Mouse (Mus musculus) neural tube, embryonic 13.5 days (tissue): ENCODE data around the gene Mcm2. TPM values are rescaled to one million over a fixed set of nuclear protein-coding genes. Genes with fewer than 3 reads are reported as not detected.

Source experiments
- ATAC-seq: fragments of 200-750 bp; cut with Nextera tagmentation; 2 replicates; pipeline ENCODE4 v1.8.0; 2017; ENCODE audit warnings: low read depth, mild to moderate bottlenecking, moderate TSS enrichment, moderate library complexity
- H3K27ac ChIP-seq: fragments of 300-500 bp; sonication (generic); replicated peaks from 2 replicates; pipeline ENCODE4 v1.5.1; 2015; ENCODE audit warnings: moderate library complexity, mild to moderate bottlenecking, inconsistent platforms
- H3K27me3 ChIP-seq: fragments of 300-500 bp; sonication (generic); 2 replicates; pipeline ENCODE4 v1.6.1; 2015; ENCODE audit warnings: mild to moderate bottlenecking, inconsistent platforms
- H3K36me3 ChIP-seq: fragments of 300-500 bp; sonication (generic); 2 replicates; pipeline ENCODE4 v1.6.1; 2015; ENCODE audit warnings: mild to moderate bottlenecking, inconsistent platforms
- H3K4me1 ChIP-seq: fragments of 300-500 bp; sonication (generic); replicated peaks from 2 replicates; pipeline ENCODE4 v1.6.1; 2015; ENCODE audit warnings: inconsistent platforms
- H3K4me2 ChIP-seq: fragments of 300-500 bp; sonication (generic); 2 replicates; pipeline ENCODE4 v1.6.1; 2015; ENCODE audit warnings: inconsistent platforms, mild to moderate bottlenecking, moderate library complexity
- H3K4me3 ChIP-seq: fragments of 300-500 bp; sonication (generic); 2 replicates; pipeline ENCODE4 v1.5.1; 2015; ENCODE audit warnings: mild to moderate bottlenecking, inconsistent platforms
- H3K9ac ChIP-seq: fragments of 300-500 bp; sonication (generic); 2 replicates; pipeline ENCODE4 v1.6.1; 2015; ENCODE audit warnings: moderate library complexity, mild to moderate bottlenecking, inconsistent platforms
- H3K9me3 ChIP-seq: fragments of 300-500 bp; sonication (generic); 2 replicates; pipeline ENCODE4 v1.6.1; 2016; ENCODE audit warnings: inconsistent platforms
- WGBS: fragments of 180-500 bp; shearing (Covaris S2); methylation state at CpG from one replicate; pipeline ENCODE4 v1.1.7; 2015; 5-methylcytosine and 5-hydroxymethylcytosine counted together
- polyA plus RNA-seq: library from polyadenylated mRNA; unstranded; fragments of >200 nt; fragmentation: Nextera tagmentation; extraction: Ambion mirVana; gene quantifications from 2 replicates; pipeline ENCODE4 v1.2.1, GENCODE M21; 2015

Gene Mcm2
- polyA plus RNA-seq, 1 experiment from 2014 or later = 33.5 TPM

- Histone ChIP-seq H3K9me3 (no peaks in the 10 kb centered on the region), H3K4me3 (peak within 1 kb of the TSS; percentile 68), H3K27me3 (no peaks in the 10 kb centered on the region), H3K27ac (peak within 1 kb of the TSS; percentile 91), H3K9ac (peak within 1 kb of the TSS; percentile 75), H3K4me1 (peaks cover 36% of the 10 kb centered on the region), H3K4me2 (peak within 1 kb of the TSS; percentile 79), H3K36me3 (peaks cover 63% of the 10 kb centered on the region)
- peak; percentile 96 for ATAC-seq
- under 1% methylated on average over 71 of the region's 72 CpGs for WGBS
Measured at GRCm38 (mm10) chr6:88841781-88842689, 56.5 kb downstream of the Mcm2 start, which contains the start of gene Abtb1. Gene Abtb1, minus strand, starts transcription at chr6:88841984.

DNA sequence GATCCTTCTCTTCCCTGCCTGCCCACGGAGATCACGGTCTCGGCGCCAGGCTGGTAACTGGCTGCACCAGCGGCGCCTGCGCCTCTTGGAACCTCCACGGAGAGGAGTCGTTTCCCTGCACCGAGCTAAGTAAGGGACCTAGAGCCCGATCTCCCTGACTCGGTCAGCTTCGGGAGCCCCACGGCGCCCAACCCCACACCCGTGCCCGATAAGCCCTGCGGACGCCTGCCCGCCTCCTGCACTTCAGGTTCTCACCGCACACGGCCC, 57.1 kb downstream of the Mcm2 start:
- peak overlapping the region; percentile 75 for H3K9ac ChIP-seq
- H3K4me2 ChIP-seq = peak overlapping the region; percentile 79
- peaks cover 65% of the 10 kb centered on the region for H3K36me3 ChIP-seq
- H3K4me3 ChIP-seq = peak overlapping the region; percentile 68
- peaks cover 36% of the 10 kb centered on the region for H3K4me1 ChIP-seq
- under 1% methylated on average over 22 of the region's 22 CpGs for WGBS
- peak; percentile 44 for ATAC-seq
- no peaks in the 10 kb centered on the region for H3K27me3 ChIP-seq
- no peaks in the 10 kb centered on the region for H3K9me3 ChIP-seq
- H3K27ac ChIP-seq = peak overlapping the region; percentile 91

DNA sequence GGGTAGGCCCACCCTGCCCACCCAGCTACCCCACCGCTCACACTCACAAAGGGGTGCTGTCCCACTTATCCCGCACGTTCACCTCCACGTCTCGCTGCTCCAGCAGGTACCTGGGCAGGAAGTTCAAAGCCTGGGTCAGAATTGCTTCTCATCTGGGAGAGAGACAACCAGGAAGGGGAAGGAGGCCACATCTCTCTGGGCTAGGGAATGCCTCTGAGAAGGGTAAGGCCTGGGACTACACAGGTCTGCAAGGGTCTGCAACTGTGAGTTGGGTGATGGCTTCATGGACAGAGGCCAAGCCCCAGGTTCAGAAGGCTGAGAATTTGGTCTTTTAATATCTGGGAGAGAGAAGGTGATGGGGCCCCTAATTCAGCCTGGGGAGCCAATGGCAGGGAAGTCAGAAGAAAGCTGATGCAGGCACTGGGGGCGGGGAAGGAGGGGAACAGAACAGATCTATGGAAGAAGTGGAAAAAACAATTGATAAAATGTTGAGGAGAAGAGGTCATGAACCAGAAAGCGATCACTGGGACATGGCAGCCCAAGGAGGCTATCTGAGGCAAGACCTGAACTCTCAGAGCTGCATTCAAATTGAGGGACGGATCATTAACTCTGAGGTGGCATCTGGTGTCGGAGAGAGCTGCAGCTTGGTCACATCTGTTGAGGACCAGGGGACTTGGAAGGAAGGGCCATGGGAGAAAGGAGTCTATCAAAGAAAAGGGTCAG, 57.6 kb downstream of the Mcm2 start:
- Histone ChIP-seq H3K27ac (peak overlapping the region; percentile 91), H3K4me3 (peak overlapping the region; percentile 68), H3K27me3 (no peaks in the 10 kb centered on the region), H3K36me3 (peaks cover 65% of the 10 kb centered on the region), H3K4me2 (peak overlapping the region; percentile 79), H3K9me3 (no peaks in the 10 kb centered on the region), H3K4me1 (peaks cover 36% of the 10 kb centered on the region), H3K9ac (peak overlapping the region; percentile 75)
- 55% methylated on average over 9 of the region's 9 CpGs for WGBS
- no peak for ATAC-seq

GRCm38 (mm10) chr6:88840211-88840610, 58.4 kb downstream of the Mcm2 start:
- H3K27ac ChIP-seq = no peak overlapping the region
- peak overlapping the region; percentile 68 for H3K4me3 ChIP-seq
- H3K9me3 ChIP-seq = no peaks in the 10 kb centered on the region
- 0 out of 2 replicates have a peak overlapping the region, but pooled peaks have one; percentile 75 for H3K9ac ChIP-seq
- 70% methylated on average over 3 of the region's 3 CpGs for WGBS
- no peaks in the 10 kb centered on the region for H3K27me3 ChIP-seq
- no peak for ATAC-seq
- peaks cover 36% of the 10 kb centered on the region for H3K4me1 ChIP-seq
- peak overlapping the region; percentile 79 for H3K4me2 ChIP-seq
- peaks cover 64% of the 10 kb centered on the region for H3K36me3 ChIP-seq

DNA sequence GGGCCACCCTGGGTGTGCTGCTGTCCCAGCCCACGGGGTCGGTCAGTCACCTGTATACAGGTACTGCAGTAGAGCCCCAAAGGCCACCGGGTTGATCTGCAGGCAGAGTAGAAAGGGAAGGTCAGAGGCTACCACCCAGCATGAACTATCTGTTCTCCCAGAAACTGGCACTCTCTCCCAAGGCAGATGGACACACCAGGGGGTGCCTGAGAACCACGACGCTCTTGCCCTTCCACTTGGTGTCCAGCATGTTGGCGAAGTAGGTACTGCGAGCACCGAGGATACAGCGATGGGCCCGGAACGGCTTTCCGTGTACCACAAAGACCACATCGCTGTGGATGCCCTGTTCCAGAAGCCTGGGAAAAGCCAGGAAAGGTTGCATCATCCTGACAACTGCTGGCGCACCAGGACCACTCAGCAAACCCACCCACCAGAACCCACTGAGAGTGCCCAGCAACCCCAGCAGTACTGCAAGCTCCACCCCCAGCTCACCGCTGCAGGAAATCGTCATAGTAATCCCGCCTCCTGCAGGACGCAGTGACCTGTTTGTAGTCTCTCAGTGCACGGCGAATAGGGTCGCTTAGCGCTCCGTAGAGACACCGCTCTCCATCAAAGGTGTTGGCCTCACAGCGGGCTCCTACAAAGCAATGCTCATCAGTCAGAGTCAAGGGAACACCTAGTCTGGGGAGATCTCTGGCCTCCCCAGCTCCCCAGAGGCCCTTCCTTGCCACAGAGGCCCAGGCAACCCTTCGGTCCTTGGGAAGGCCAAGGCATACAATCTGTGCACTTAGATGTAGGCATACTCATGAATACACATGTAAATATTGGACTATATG, 59.2 kb downstream of the Mcm2 start:
- Histone ChIP-seq H3K36me3 (peaks cover 55% of the 10 kb centered on the region), H3K9me3 (no peaks in the 10 kb centered on the region), H3K4me2 (no peak overlapping the region), H3K4me1 (peaks cover 36% of the 10 kb centered on the region), H3K9ac (no peak overlapping the region), H3K27me3 (no peaks in the 10 kb centered on the region), H3K27ac (no peak overlapping the region), H3K4me3 (no peak overlapping the region)
- WGBS = 85% methylated on average over 26 of the region's 26 CpGs
- no peak for ATAC-seq

GRCm38 (mm10) chr6:88838613-88839012, 60.0 kb downstream of the Mcm2 start:
- Histone ChIP-seq H3K9me3 (no peaks in the 10 kb centered on the region), H3K9ac (no peak overlapping the region), H3K4me3 (no peak overlapping the region), H3K27ac (no peak overlapping the region), H3K36me3 (peaks cover 48% of the 10 kb centered on the region), H3K4me1 (peaks cover 31% of the 10 kb centered on the region), H3K27me3 (no peaks in the 10 kb centered on the region), H3K4me2 (no peak overlapping the region)
- WGBS = 94% methylated on average over 10 of the region's 10 CpGs
- ATAC-seq = no peak

DNA sequence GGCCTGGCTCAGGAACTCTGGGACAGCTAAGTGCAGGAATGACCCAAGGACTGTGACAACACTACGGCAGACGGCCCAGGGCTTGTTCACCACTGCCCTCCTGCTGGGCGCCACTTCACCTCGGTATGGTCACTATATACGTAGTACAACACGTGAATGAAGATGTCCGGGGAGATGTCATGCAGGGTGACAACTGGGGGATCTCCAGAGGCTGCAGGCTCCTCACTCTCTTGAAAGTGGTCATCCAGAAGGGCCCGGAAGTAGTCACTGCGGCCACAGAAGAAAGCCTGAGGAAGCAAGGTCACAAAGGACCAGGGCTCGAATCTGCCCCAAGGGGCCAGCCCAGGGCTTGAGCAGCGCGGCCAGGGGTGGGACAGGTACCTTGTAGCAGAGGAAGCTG, 60.6 kb downstream of the Mcm2 start:
- Histone ChIP-seq H3K4me3 (no peak overlapping the region), H3K27ac (no peak overlapping the region), H3K4me1 (peaks cover 25% of the 10 kb centered on the region), H3K9ac (no peak overlapping the region), H3K4me2 (no peak overlapping the region), H3K27me3 (no peaks in the 10 kb centered on the region), H3K36me3 (peaks cover 45% of the 10 kb centered on the region), H3K9me3 (no peaks in the 10 kb centered on the region)
- 91% methylated on average over 12 of the region's 12 CpGs for WGBS
- ATAC-seq = no peak

DNA sequence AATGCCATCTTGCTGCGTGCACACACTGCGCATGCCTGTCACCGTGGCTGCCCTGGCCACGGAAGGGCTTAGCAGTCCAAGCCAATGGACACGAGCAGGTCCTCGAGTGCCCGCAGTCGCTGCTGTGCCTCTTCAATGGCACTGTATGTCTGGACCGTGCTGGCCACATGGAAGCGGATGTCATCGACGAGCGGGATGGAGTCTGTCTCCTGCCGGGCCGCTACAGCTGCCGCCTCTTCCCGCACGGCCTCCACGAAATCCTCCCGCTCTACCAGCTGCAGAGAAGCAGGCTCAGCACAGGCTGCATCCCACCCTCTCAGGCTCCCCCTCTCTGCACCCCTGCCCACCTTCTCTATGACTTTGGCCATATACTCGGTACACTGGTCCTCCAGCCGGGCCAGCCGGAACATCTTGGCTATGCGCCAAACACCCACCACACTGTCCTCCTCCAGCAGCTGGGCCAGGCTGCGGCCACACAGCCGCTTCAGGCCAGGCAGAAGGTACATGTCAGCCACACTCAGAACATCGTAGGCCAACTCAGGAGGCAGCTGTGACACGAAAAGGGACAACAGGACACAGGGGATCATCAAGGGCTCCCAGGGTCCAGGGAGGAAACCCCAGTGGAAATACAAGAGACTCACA, 62.3 kb downstream of the Mcm2 start:
- no peaks in the 10 kb centered on the region for H3K9me3 ChIP-seq
- no peaks in the 10 kb centered on the region for H3K27me3 ChIP-seq
- no peak overlapping the region for H3K4me2 ChIP-seq
- no peak overlapping the region for H3K27ac ChIP-seq
- 83% methylated on average over 28 of the region's 28 CpGs for WGBS
- peaks cover 28% of the 10 kb centered on the region for H3K4me1 ChIP-seq
- H3K9ac ChIP-seq = 0 out of 2 replicates have a peak overlapping the region, but pooled peaks have one; percentile 12
- no peak for ATAC-seq
- peaks cover 45% of the 10 kb centered on the region for H3K36me3 ChIP-seq
- H3K4me3 ChIP-seq = no peak overlapping the region

- no peaks in the 10 kb centered on the region for H3K9me3 ChIP-seq
- peaks cover 19% of the 10 kb centered on the region for H3K4me1 ChIP-seq
- no peak overlapping the region for H3K27ac ChIP-seq
- 83% methylated on average over 5 of the region's 5 CpGs for WGBS
- H3K27me3 ChIP-seq = no peaks in the 10 kb centered on the region
- no peak overlapping the region for H3K4me2 ChIP-seq
- no peak overlapping the region for H3K9ac ChIP-seq
- H3K36me3 ChIP-seq = peaks cover 45% of the 10 kb centered on the region
- no peak for ATAC-seq
- no peak overlapping the region for H3K4me3 ChIP-seq
Measured at GRCm38 (mm10) chr6:88835047-88835446, 63.5 kb downstream of the Mcm2 start.
